Mouse (Mus musculus) cortical plate, adult 2 months (tissue): Measurements from ENCODE around the gene Ryr3. TPM values are rescaled to one million over a fixed set of nuclear protein-coding genes. Genes with fewer than 3 reads are reported as not detected.

ENCODE experiments used
- H3K27ac ChIP-seq: fragments of 200-500 bp; 2 replicates; pipeline ENCODE4 v1.5.1; 2012; ENCODE audit warnings: low read length, control low read depth, inconsistent platforms; ENCODE audit not compliant: insufficient read depth
- H3K4me1 ChIP-seq: fragments of 200-500 bp; 2 replicates; pipeline ENCODE4 v1.6.1; 2011; ENCODE audit warnings: low read length; ENCODE audit not compliant: control insufficient read depth, insufficient read depth
- H3K4me3 ChIP-seq: fragments of 200-500 bp; 2 replicates; pipeline ENCODE4 v1.5.1; 2011; ENCODE audit warnings: mild to moderate bottlenecking, low read length, control low read depth; ENCODE audit not compliant: insufficient read depth
- CTCF ChIP-seq: fragments of 200-500 bp; IDR thresholded peaks from 2 replicates; pipeline ENCODE4 v1.5.1; 2011; ENCODE audit warnings: mild to moderate bottlenecking, control low read depth, low read length; ENCODE audit not compliant: insufficient read depth; ENCODE audit errors: extremely low read depth
- POLR2A ChIP-seq: fragments of 200-500 bp; IDR thresholded peaks from 2 replicates; pipeline ENCODE4 v1.6.1; 2011; ENCODE audit warnings: mild to moderate bottlenecking, low read length, control low read depth; ENCODE audit not compliant: insufficient read depth; ENCODE audit errors: extremely low read depth
- polyA plus RNA-seq: library from polyadenylated mRNA; depleted of rRNA; stranded (reverse); fragments of >200 nt; gene quantifications from 2 replicates; pipeline ENCODE4 v1.2.3, GENCODE M21; 2012

Gene Ryr3
- polyA plus RNA-seq, 1 experiment: 23.2 TPM

GRCm38 (mm10) chr2:112884456-112885114 is 332.3 kb downstream of the Ryr3 start:
- no peak overlapping the region for H3K27ac ChIP-seq
- TF ChIP-seq CTCF: no peak
- no peak for TF ChIP-seq POLR2A
- H3K4me3 ChIP-seq: no peak overlapping the region
- H3K4me1 ChIP-seq: no peaks in the 10 kb centered on the region

- Histone ChIP-seq H3K4me1 (no peaks in the 10 kb centered on the region; the same call in 1 of the 2 replicates), H3K27ac (no peak overlapping the region), H3K4me3 (no peak overlapping the region)
- TF ChIP-seq CTCF: no peak
- TF ChIP-seq POLR2A: no peak
These were observed 335.1 kb downstream of the Ryr3 start for GRCm38 (mm10) chr2:112881805-112882204.

GRCm38 (mm10) chr2:112881376-112881775 is 335.5 kb downstream of the Ryr3 start:
- Histone ChIP-seq H3K27ac (no peak overlapping the region), H3K4me1 (no peaks in the 10 kb centered on the region; the same call in 1 of the 2 replicates), H3K4me3 (no peak overlapping the region)
- no peak for TF ChIP-seq POLR2A
- TF ChIP-seq CTCF: no peak

GRCm38 (mm10) chr2:112877404-112877803 is 339.5 kb downstream of the Ryr3 start:
- TF ChIP-seq POLR2A (no peak), CTCF (no peak)
- Histone ChIP-seq H3K27ac (no peak overlapping the region), H3K4me1 (no peaks in the 10 kb centered on the region; the same call in 1 of the 2 replicates), H3K4me3 (no peak overlapping the region)

GRCm38 (mm10) chr2:112866043-112866551 is 350.8 kb downstream of the Ryr3 start:
- H3K4me1 ChIP-seq: no peaks in the 10 kb centered on the region
- H3K27ac ChIP-seq: no peak overlapping the region
- no peak overlapping the region for H3K4me3 ChIP-seq
- TF ChIP-seq CTCF: no peak
- TF ChIP-seq POLR2A: no peak

- TF ChIP-seq POLR2A (no peak), CTCF (no peak)
- Histone ChIP-seq H3K4me1 (no peaks in the 10 kb centered on the region), H3K27ac (no peak overlapping the region), H3K4me3 (no peak overlapping the region)
These were observed 355.1 kb downstream of the Ryr3 start for GRCm38 (mm10) chr2:112861792-112862191.

- H3K4me3 ChIP-seq: no peak overlapping the region
- TF ChIP-seq CTCF (no peak), POLR2A (no peak)
These were observed 371.0 kb downstream of the Ryr3 start for GRCm38 (mm10) chr2:112845583-112846512.

GRCm38 (mm10) chr2:112842877-112843276 is 374.0 kb downstream of the Ryr3 start:
- Histone ChIP-seq H3K27ac (no peak overlapping the region), H3K4me1 (no peaks in the 10 kb centered on the region), H3K4me3 (no peak overlapping the region)
- no peak for TF ChIP-seq POLR2A

More at GRCm38 (mm10) chr2:112845583-112846512, 371.0 kb downstream of the Ryr3 start:
- Histone ChIP-seq H3K4me1 (no peaks in the 10 kb centered on the region), H3K27ac (no peak overlapping the region)

GRCm38 (mm10) chr2:112831423-112832305 is 385.2 kb downstream of the Ryr3 start:
- TF ChIP-seq CTCF (no peak), POLR2A (no peak)
- Histone ChIP-seq H3K4me3 (no peak overlapping the region), H3K27ac (no peak overlapping the region), H3K4me1 (no peaks in the 10 kb centered on the region)
